In the genomic region with DNA sequence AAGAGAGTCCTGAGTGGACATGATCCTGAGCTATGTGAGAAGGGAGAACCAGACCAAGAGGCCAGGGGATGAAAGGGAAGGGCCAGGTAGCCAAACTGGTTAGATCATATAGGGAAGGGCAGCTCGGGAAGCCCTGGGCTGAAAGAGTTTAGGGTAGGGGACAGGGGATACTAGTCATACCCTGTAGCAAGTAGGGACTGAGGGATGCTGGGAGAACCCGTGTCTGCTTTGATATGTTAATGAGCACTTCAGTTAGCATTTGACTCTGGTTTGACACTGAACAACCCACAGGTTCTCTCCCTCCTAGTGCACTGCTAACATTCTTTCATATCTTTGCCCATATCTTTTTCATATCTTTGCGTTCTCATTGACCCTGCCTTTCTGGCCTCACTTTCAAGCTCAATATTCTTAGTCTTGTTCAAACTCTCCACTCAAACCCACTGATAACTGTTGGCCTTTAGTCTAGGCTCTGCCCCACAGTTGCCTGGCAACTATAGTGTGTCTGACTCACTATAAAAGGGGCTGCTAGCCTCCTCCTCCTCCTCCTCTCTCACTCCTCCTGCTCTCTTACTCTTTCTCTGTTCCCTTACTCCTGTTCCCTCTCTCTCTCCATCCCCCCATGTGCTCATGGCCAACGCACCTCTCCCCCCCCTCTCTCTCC, we compare ENCODE assay signal across 18 mouse cellular contexts. TPM values are rescaled to one million over a fixed set of nuclear protein-coding genes. Genes with fewer than 3 reads are reported as not detected.
DNase-seq lines count a peak whose midpoint lies in the region; ATAC-seq and TF ChIP-seq lines count a peak whose summit lies in the region.
"Had no signal": no experiment of that assay in that cellular context is flagged by ENCODE, and none has a peak within 500 bp of the region (broad histone marks: within the 10 kb centered on the region; RNA-seq: fewer than 3 reads in every experiment).

No protein-coding gene starts in this region.

- H3K4me3 ChIP-seq in forebrain, embryonic 13.5 days, result no peak overlapping the region
- no peak overlapping the region for H3K4me3 ChIP-seq in forebrain, embryonic 14.5 days (ENCODE audit: low read depth, low read length)
- no peak overlapping the region for H3K4me3 ChIP-seq in lung, embryonic 14.5 days (ENCODE audit: low read depth, low read length)
- no peak overlapping the region for H3K4me3 ChIP-seq in midbrain, embryonic 16.5 days (ENCODE audit: low read depth, low read length)
- H3K4me3 ChIP-seq: embryonic facial prominence, embryonic 12.5 days; liver, embryonic 12.5 days; myocyte had no signal

- no peaks in the 10 kb centered on the region for H3K9me3 ChIP-seq in forebrain, embryonic 13.5 days (replicated peaks)
- H3K9me3 ChIP-seq in forebrain, embryonic 14.5 days (replicated peaks; ENCODE audit: control insufficient read depth, low read length), result no peaks in the 10 kb centered on the region
- H3K9me3 ChIP-seq in lung, embryonic 14.5 days (ENCODE audit: low read depth, low read length), result no peaks in the 10 kb centered on the region
- no peaks in the 10 kb centered on the region for H3K9me3 ChIP-seq in midbrain, embryonic 16.5 days (replicated peaks; ENCODE audit: control insufficient read depth, low read length, poor library complexity, severe bottlenecking)
- H3K9me3 ChIP-seq: embryonic facial prominence, embryonic 12.5 days; liver, embryonic 12.5 days had no signal

- no peak overlapping the region for H3K9ac ChIP-seq in forebrain, embryonic 13.5 days
- no peak overlapping the region for H3K9ac ChIP-seq in forebrain, embryonic 14.5 days (ENCODE audit: low read length)
- no peak overlapping the region for H3K9ac ChIP-seq in lung, embryonic 14.5 days
- no peak overlapping the region for H3K9ac ChIP-seq in midbrain, embryonic 16.5 days (ENCODE audit: low read depth, low read length)
- H3K9ac ChIP-seq: embryonic facial prominence, embryonic 12.5 days; liver, embryonic 12.5 days had no signal

- 49% methylated on average over 4 of the region's 4 CpGs for WGBS in forebrain, embryonic 13.5 days
- 36% methylated on average over 4 of the region's 4 CpGs for WGBS in forebrain, embryonic 14.5 days
- WGBS in lung, embryonic 14.5 days, result 40% methylated on average over 4 of the region's 4 CpGs
- 32% methylated on average over 4 of the region's 4 CpGs for WGBS in midbrain, embryonic 16.5 days

- peaks cover 8% of the 10 kb centered on the region; the same call in 1 of the 2 replicates for H3K4me1 ChIP-seq in forebrain, embryonic 13.5 days
- no peaks in the 10 kb centered on the region for H3K4me1 ChIP-seq in forebrain, embryonic 14.5 days (ENCODE audit: control insufficient read depth, insufficient read depth, low read length)
- H3K4me1 ChIP-seq in lung, embryonic 14.5 days (ENCODE audit: insufficient read depth), result no peaks in the 10 kb centered on the region
- H3K4me1 ChIP-seq in midbrain, embryonic 16.5 days (ENCODE audit: control insufficient read depth, insufficient read depth, low read length), result peaks cover 22% of the 10 kb centered on the region
- H3K4me1 ChIP-seq: embryonic facial prominence, embryonic 12.5 days; liver, embryonic 12.5 days had no signal

- H3K27me3 ChIP-seq in forebrain, embryonic 13.5 days, result no peaks in the 10 kb centered on the region
- no peaks in the 10 kb centered on the region for H3K27me3 ChIP-seq in forebrain, embryonic 14.5 days (replicated peaks; ENCODE audit: control insufficient read depth, insufficient read depth, low read length)
- H3K27me3 ChIP-seq in lung, embryonic 14.5 days (ENCODE audit: insufficient read depth, low read length), result no peaks in the 10 kb centered on the region
- H3K27me3 ChIP-seq in midbrain, embryonic 16.5 days (ENCODE audit: control insufficient read depth, insufficient read depth, low read depth, low read length), result no peaks in the 10 kb centered on the region
- H3K27me3 ChIP-seq: embryonic facial prominence, embryonic 12.5 days had no signal

- TF ChIP-seq CTCF in lung, embryonic 14.5 days (IDR thresholded peaks at IDR 0.05; ENCODE audit: low read depth), result no peak

- 0 out of 2 replicates have a peak, but pooled peaks have one; percentile 31 for ATAC-seq in forebrain, embryonic 13.5 days
- no peak for ATAC-seq in forebrain, embryonic 14.5 days
- ATAC-seq in lung, embryonic 14.5 days (ENCODE audit: insufficient read depth), result peak; percentile 66
- peak; percentile 10; the same call in 1 of the 2 replicates for ATAC-seq in midbrain, embryonic 16.5 days
- ATAC-seq: liver, embryonic 12.5 days had no signal

- H3K36me3 ChIP-seq in forebrain, embryonic 13.5 days (ENCODE audit: poor library complexity, severe bottlenecking), result no peaks in the 10 kb centered on the region
- no peaks in the 10 kb centered on the region for H3K36me3 ChIP-seq in forebrain, embryonic 14.5 days (ENCODE audit: control insufficient read depth, insufficient read depth, low read length)
- H3K36me3 ChIP-seq in lung, embryonic 14.5 days (ENCODE audit: insufficient read depth), result no peaks in the 10 kb centered on the region
- no peaks in the 10 kb centered on the region for H3K36me3 ChIP-seq in midbrain, embryonic 16.5 days (ENCODE audit: control insufficient read depth, insufficient read depth, low read length)
- H3K36me3 ChIP-seq: embryonic facial prominence, embryonic 12.5 days; liver, embryonic 12.5 days had no signal

- no peak for DNase-seq in forebrain, embryonic 14.5 days (ENCODE audit: low spot score)
- DNase-seq in lung, embryonic 14.5 days, result peak; percentile 6
- DNase-seq in lung, postnatal 36 days, result no peak
- DNase-seq in brain, adult 2 months (ENCODE audit: low read depth, low spot score), result peak; percentile 52
- no peak for DNase-seq in Muller cell, postnatal 12 days (ENCODE audit: inconsistent ontology term)
- DNase-seq in adrenal gland, postnatal 4 days (ENCODE audit: low spot score in 2 of 2), result no peak

- H3K27ac ChIP-seq in forebrain, embryonic 13.5 days, result no peak overlapping the region
- no peak overlapping the region for H3K27ac ChIP-seq in forebrain, embryonic 14.5 days (ENCODE audit: low read depth, low read length)
- no peak overlapping the region for H3K27ac ChIP-seq in lung, embryonic 14.5 days (ENCODE audit: low read depth)
- H3K27ac ChIP-seq in midbrain, embryonic 16.5 days (ENCODE audit: low read length), result no peak overlapping the region
- H3K27ac ChIP-seq: embryonic facial prominence, embryonic 12.5 days; liver, embryonic 12.5 days; macrophage had no signal

- no peak overlapping the region for H3K4me2 ChIP-seq in forebrain, embryonic 13.5 days
- no peak overlapping the region for H3K4me2 ChIP-seq in forebrain, embryonic 14.5 days (ENCODE audit: low read length)
- H3K4me2 ChIP-seq in lung, embryonic 14.5 days, result no peak overlapping the region
- H3K4me2 ChIP-seq in midbrain, embryonic 16.5 days (ENCODE audit: low read length), result no peak overlapping the region
- H3K4me2 ChIP-seq: embryonic facial prominence, embryonic 12.5 days; liver, embryonic 12.5 days had no signal

RNA-seq across cellular contexts. Expression of gene Cym, which starts 14.9 kb away (rescaled TPM):
- 0.35 TPM in 1 of 2 replicates, not detected in the other for polyA plus RNA-seq in forebrain, embryonic 13.5 days (2015; fragmentation: Nextera tagmentation; extraction: Ambion mirVana)
- not detected in 2 replicates for polyA plus RNA-seq in forebrain, embryonic 14.5 days (2014; fragmentation: Nextera tagmentation; extraction: Ambion mirVana)
- 139 and 158 TPM in 2 replicates for polyA plus RNA-seq in lung, embryonic 14.5 days (2014; fragmentation: Nextera tagmentation; extraction: Ambion mirVana)
- polyA plus RNA-seq in midbrain, embryonic 16.5 days (2015; fragmentation: Nextera tagmentation; extraction: Ambion mirVana), result 0.22 and 0.34 TPM in 2 replicates
- total RNA-seq in adrenal gland, postnatal 4 days (2021), result 1 to 10 TPM in 1 of 2 experiments, under 1 TPM in 1; 0.31 to 2.1 TPM
- total RNA-seq: heart, adult 18-20 months; heart, postnatal 36 days; left cerebral cortex, postnatal 25 days had no signal
- polyA plus RNA-seq: liver, embryonic 12.5 days; macrophage had no signal

RNA-seq across cellular contexts. Expression of gene Kcna10, which starts 23.8 kb away (rescaled TPM):
- not detected in 2 replicates for polyA plus RNA-seq in forebrain, embryonic 13.5 days (2015; fragmentation: Nextera tagmentation; extraction: Ambion mirVana)
- polyA plus RNA-seq in forebrain, embryonic 14.5 days (2014; fragmentation: Nextera tagmentation; extraction: Ambion mirVana), result not detected in 2 replicates
- not detected in 2 replicates for polyA plus RNA-seq in lung, embryonic 14.5 days (2014; fragmentation: Nextera tagmentation; extraction: Ambion mirVana)
- not detected in 2 replicates for polyA plus RNA-seq in midbrain, embryonic 16.5 days (2015; fragmentation: Nextera tagmentation; extraction: Ambion mirVana)
- not detected for total RNA-seq in adrenal gland, postnatal 4 days (2021)
- total RNA-seq: heart, adult 18-20 months; heart, postnatal 36 days; left cerebral cortex, postnatal 25 days; MEL had no signal
- polyA plus RNA-seq: embryonic facial prominence, embryonic 12.5 days; kidney, embryonic 16.5 days; liver, embryonic 12.5 days; macrophage; myocyte; thymus, adult 2 months had no signal

RNA-seq across cellular contexts. Expression of gene A630076J17Rik, which starts 23.8 kb away (rescaled TPM):
- not detected in 2 replicates for polyA plus RNA-seq in forebrain, embryonic 13.5 days (2015; fragmentation: Nextera tagmentation; extraction: Ambion mirVana)
- polyA plus RNA-seq in forebrain, embryonic 14.5 days (2014; fragmentation: Nextera tagmentation; extraction: Ambion mirVana), result not detected in 2 replicates
- 0.43 and 0.54 TPM in 2 replicates for polyA plus RNA-seq in lung, embryonic 14.5 days (2014; fragmentation: Nextera tagmentation; extraction: Ambion mirVana)
- not detected in 2 replicates for polyA plus RNA-seq in midbrain, embryonic 16.5 days (2015; fragmentation: Nextera tagmentation; extraction: Ambion mirVana)
- not detected for total RNA-seq in adrenal gland, postnatal 4 days (2021)
- total RNA-seq: heart, adult 18-20 months; heart, postnatal 36 days; left cerebral cortex, postnatal 25 days; MEL had no signal
- polyA plus RNA-seq: embryonic facial prominence, embryonic 12.5 days; kidney, embryonic 16.5 days; liver, embryonic 12.5 days; macrophage; myocyte had no signal

RNA-seq across cellular contexts. Expression of gene Prok1, which starts 32.9 kb away (rescaled TPM):
- polyA plus RNA-seq in forebrain, embryonic 13.5 days (2015; fragmentation: Nextera tagmentation; extraction: Ambion mirVana), result 0.10 TPM in 1 of 2 replicates, not detected in the other
- not detected in 2 replicates for polyA plus RNA-seq in forebrain, embryonic 14.5 days (2014; fragmentation: Nextera tagmentation; extraction: Ambion mirVana)
- 0.12 TPM in 1 of 2 replicates, not detected in the other for polyA plus RNA-seq in lung, embryonic 14.5 days (2014; fragmentation: Nextera tagmentation; extraction: Ambion mirVana)
- 0.07 and 0.08 TPM in 2 replicates for polyA plus RNA-seq in midbrain, embryonic 16.5 days (2015; fragmentation: Nextera tagmentation; extraction: Ambion mirVana)
- total RNA-seq in adrenal gland, postnatal 4 days (2021), result 10 to 100 TPM in 1 of 2 experiments, under 1 TPM in 1; 0.25 to 10.2 TPM
- total RNA-seq: heart, postnatal 36 days; MEL had no signal
- polyA plus RNA-seq: embryonic facial prominence, embryonic 12.5 days; liver, embryonic 12.5 days; macrophage had no signal

Comparison
In these comparisons a context has a peak if more than half of its experiments do, and no peak if none do; other contexts are left out.
1. DNase-seq: peak in lung, embryonic 14.5 days (single experiment) and brain, adult 2 months (single experiment); none in forebrain, embryonic 14.5 days (single experiment), lung, postnatal 36 days (single experiment), Muller cell, postnatal 12 days (single experiment) and adrenal gland, postnatal 4 days (0 of 2).
2. RNA of gene Cym, which starts 14.9 kb away (polyA plus RNA-seq): 139 to 158 TPM in lung, embryonic 14.5 days; 0.35 TPM in forebrain, embryonic 13.5 days, 0.22 to 0.34 TPM in midbrain, embryonic 16.5 days and not detected in forebrain, embryonic 14.5 days; every median in the first group is over 100 times any median in the second.